8 mouse cellular contexts compared by ENCODE assay signal in the genomic region with DNA sequence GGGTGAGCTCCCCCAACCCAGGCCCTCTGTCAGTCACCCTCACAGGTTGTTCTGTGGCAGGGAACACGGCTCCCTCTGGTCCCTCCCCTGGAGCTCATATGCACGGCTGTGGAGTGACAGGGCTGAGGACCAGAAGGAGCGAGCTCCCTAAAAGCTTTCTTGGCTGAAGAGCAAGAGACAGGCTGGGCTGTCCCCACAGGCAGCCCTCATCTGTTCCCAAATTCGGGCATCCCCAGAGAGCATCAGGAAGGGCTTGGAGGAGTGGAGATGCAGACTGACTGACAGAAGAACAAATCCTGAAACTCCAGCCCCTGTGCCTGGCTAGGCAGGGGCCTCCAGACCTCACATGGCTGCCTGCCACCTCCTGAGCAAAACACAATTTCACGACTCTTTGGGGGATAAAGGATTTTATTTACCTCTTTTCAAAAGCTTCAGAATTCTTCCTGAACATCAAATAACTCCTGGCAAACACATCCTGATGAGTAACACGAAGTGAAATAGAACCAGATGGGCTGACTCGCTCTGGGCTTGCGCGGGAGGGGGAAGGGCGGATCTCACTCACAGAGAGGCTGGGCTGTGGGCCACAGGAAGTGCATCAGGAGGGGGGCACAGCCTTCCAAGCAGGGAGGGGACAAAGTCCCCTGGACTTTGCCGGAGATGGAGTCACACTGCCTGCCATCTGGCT.
A peak's percentile ranks its signal among the peaks of the same experiment; 100 is the strongest.
DNase-seq lines count a peak whose midpoint lies in the region; ATAC-seq lines count a peak whose summit lies in the region.

No protein-coding gene starts in this region.

- H3K36me3 ChIP-seq in intestine, embryonic 15.5 days = no peaks in the 10 kb centered on the region

- H3K27me3 ChIP-seq in intestine, embryonic 15.5 days (replicated peaks) = no peaks in the 10 kb centered on the region

- peak overlapping the region; percentile 92 for H3K27ac ChIP-seq in intestine, embryonic 15.5 days

- ATAC-seq in intestine, embryonic 15.5 days = peak; percentile 92
- ATAC-seq in activated CD4-positive, CD25-positive, alpha-beta regulatory T cell, adult 4 months = no peak

- intact Hi-C loops in gastrocnemius, postnatal 36 days (cut with DNase I) = no loop called here

- peaks cover 44% of the 10 kb centered on the region for H3K4me1 ChIP-seq in intestine, embryonic 15.5 days (replicated peaks)

- peak overlapping the region; percentile 20 for H3K9ac ChIP-seq in intestine, embryonic 15.5 days

- H3K4me2 ChIP-seq in intestine, embryonic 15.5 days (replicated peaks) = peak overlapping the region; percentile 43

- WGBS in intestine, embryonic 15.5 days = 13% methylated on average over 11 of the region's 11 CpGs

- H3K4me3 ChIP-seq in intestine, embryonic 15.5 days (replicated peaks) = 0 out of 2 replicates have a peak overlapping the region, but pooled peaks have one; percentile 6

- no peaks in the 10 kb centered on the region for H3K9me3 ChIP-seq in intestine, embryonic 15.5 days

- DNase-seq in adrenal gland, adult 2 months = peak; percentile 87
- DNase-seq in embryo, embryonic 9.5 days (ENCODE audit: extremely low spot score) = peak; percentile 71
- peak; percentile 79 to 91 for DNase-seq in gastrocnemius, postnatal 36 days
- DNase-seq in left cerebral cortex, adult 8-10 months (ENCODE audit: low spot score in 2 of 2) = peak; percentile 74 to 92
- peak; percentile 84 for DNase-seq in lung, postnatal 25 days (ENCODE audit: low spot score)
- DNase-seq in right cerebral cortex, postnatal 25 days = peak; percentile 89
